Mouse (Mus musculus): ENCODE data around the gene Vps33a. TPM values are rescaled to one million over a fixed set of nuclear protein-coding genes. Genes with fewer than 3 reads are reported as not detected.
A peak's percentile ranks its signal among the peaks of the same experiment; 100 is the strongest.

Vps33a gene
- polyA plus RNA-seq, 1 experiment from 2014 or later, result 23.7 TPM

GRCm38 (mm10) chr5:123525281-123525680 lies 47.6 kb downstream of the Vps33a start, which contains the start of gene Gm49027:
Gene Gm49027, minus strand, starts transcription at chr5:123525488.
- WGBS, result 79% methylated on average over 7 of the region's 7 CpGs
- peak within 1 kb of the TSS; percentile 66 to 90 for H3K4me3 ChIP-seq (ENCODE audit: control insufficient read depth in 1 of 2, insufficient read depth in 1 of 2, low read depth in 1 of 2, low read length in 2 of 2)
- H3K4me1 ChIP-seq (ENCODE audit: control insufficient read depth in 2 of 2, insufficient read depth in 2 of 2, low read length in 2 of 2), result peaks cover 3 to 16% of the 10 kb centered on the region in 2 experiments; a peak in 3 of 4 replicates
- H3K9me3 ChIP-seq (ENCODE audit: control insufficient read depth, low read length), result no peaks in the 10 kb centered on the region
- no peak within 1 kb of the TSS for H3K9ac ChIP-seq (ENCODE audit: low read length)
- no peaks in the 10 kb centered on the region for H3K27me3 ChIP-seq (ENCODE audit: control insufficient read depth, insufficient read depth, low read length)
- H3K4me2 ChIP-seq (ENCODE audit: low read length), result peak within 1 kb of the TSS; percentile 71
- H3K27ac ChIP-seq (replicated peaks in 1 of 2; ENCODE audit: control insufficient read depth in 1 of 2, insufficient read depth in 1 of 2, low read depth in 2 of 2, low read length in 2 of 2), result no peak within 1 kb of the TSS
- no peak for ATAC-seq (ENCODE audit: insufficient number of reproducible peaks, insufficient read depth, low FRiP score, low read depth)
- H3K36me3 ChIP-seq (ENCODE audit: control insufficient read depth, insufficient read depth, low read length), result peaks cover 34% of the 10 kb centered on the region

- Histone ChIP-seq H3K9ac (ENCODE audit: low read length) (0 out of 2 replicates have a peak overlapping the region, but pooled peaks have one; percentile 86), H3K36me3 (ENCODE audit: control insufficient read depth, insufficient read depth, low read length) (peaks cover 34% of the 10 kb centered on the region), H3K27ac (replicated peaks in 1 of 2; ENCODE audit: control insufficient read depth in 1 of 2, insufficient read depth in 1 of 2, low read depth in 2 of 2, low read length in 2 of 2) (no peak overlapping the region), H3K4me1 (ENCODE audit: control insufficient read depth in 2 of 2, insufficient read depth in 2 of 2, low read length in 2 of 2) (peaks cover 3 to 16% of the 10 kb centered on the region in 2 experiments; a peak in 3 of 4 replicates), H3K4me3 (ENCODE audit: control insufficient read depth in 1 of 2, insufficient read depth in 1 of 2, low read depth in 1 of 2, low read length in 2 of 2) (peak overlapping the region; percentile 66 to 90), H3K4me2 (ENCODE audit: low read length) (peak overlapping the region; percentile 71), H3K9me3 (ENCODE audit: control insufficient read depth, low read length) (no peaks in the 10 kb centered on the region), H3K27me3 (ENCODE audit: control insufficient read depth, insufficient read depth, low read length) (no peaks in the 10 kb centered on the region)
- peak; percentile 87 for ATAC-seq (ENCODE audit: insufficient number of reproducible peaks, insufficient read depth, low FRiP score, low read depth)
- under 1% methylated on average over 21 of the region's 27 CpGs for WGBS
These were observed 48.5 kb downstream of the Vps33a start for GRCm38 (mm10) chr5:123524393-123524750.

- WGBS, result under 1% methylated on average over 82 of the region's 82 CpGs
These were observed 49.0 kb downstream of the Vps33a start, which contains the start of gene Diablo for GRCm38 (mm10) chr5:123523692-123524392. Gene Diablo, minus strand, starts transcription at chr5:123524176.

GRCm38 (mm10) chr5:123522166-123522565 lies 50.7 kb downstream of the Vps33a start:
- WGBS, result 64% methylated on average over 1 of the region's 1 CpGs

More at GRCm38 (mm10) chr5:123523692-123524392, 49.0 kb downstream of the Vps33a start, which contains the start of gene Diablo:
- Histone ChIP-seq H3K4me2 (ENCODE audit: low read length) (peak within 1 kb of the TSS; percentile 71), H3K9me3 (ENCODE audit: control insufficient read depth, low read length) (no peaks in the 10 kb centered on the region), H3K36me3 (ENCODE audit: control insufficient read depth, insufficient read depth, low read length) (peaks cover 35% of the 10 kb centered on the region), H3K9ac (ENCODE audit: low read length) (peak within 1 kb of the TSS; percentile 86), H3K4me1 (ENCODE audit: control insufficient read depth in 2 of 2, insufficient read depth in 2 of 2, low read length in 2 of 2) (peaks cover 3 to 16% of the 10 kb centered on the region in 2 experiments; a peak in 3 of 4 replicates), H3K27me3 (ENCODE audit: control insufficient read depth, insufficient read depth, low read length) (no peaks in the 10 kb centered on the region), H3K4me3 (ENCODE audit: control insufficient read depth in 1 of 2, insufficient read depth in 1 of 2, low read depth in 1 of 2, low read length in 2 of 2) (peak within 1 kb of the TSS; percentile 66 to 90), H3K27ac (replicated peaks in 1 of 2; ENCODE audit: control insufficient read depth in 1 of 2, insufficient read depth in 1 of 2, low read depth in 2 of 2, low read length in 2 of 2) (peak within 1 kb of the TSS in 1 of 2 experiments; percentile 56; a peak in 1 of 4 replicates)
- ATAC-seq (ENCODE audit: insufficient number of reproducible peaks, insufficient read depth, low FRiP score, low read depth), result peak; percentile 97

GRCm38 (mm10) chr5:123521621-123522020 lies 51.2 kb downstream of the Vps33a start:
- H3K27me3 ChIP-seq (ENCODE audit: control insufficient read depth, insufficient read depth, low read length), result no peaks in the 10 kb centered on the region
- peaks cover 3 to 16% of the 10 kb centered on the region in 2 experiments; a peak in 3 of 4 replicates for H3K4me1 ChIP-seq (ENCODE audit: control insufficient read depth in 2 of 2, insufficient read depth in 2 of 2, low read length in 2 of 2)
- H3K9ac ChIP-seq (ENCODE audit: low read length), result no peak overlapping the region
- H3K4me3 ChIP-seq (ENCODE audit: control insufficient read depth in 1 of 2, insufficient read depth in 1 of 2, low read depth in 1 of 2, low read length in 2 of 2), result no peak overlapping the region
- H3K4me2 ChIP-seq (ENCODE audit: low read length), result no peak overlapping the region
- WGBS, result 95% methylated on average over 1 of the region's 1 CpGs
- ATAC-seq (ENCODE audit: insufficient number of reproducible peaks, insufficient read depth, low FRiP score, low read depth), result no peak
- no peaks in the 10 kb centered on the region for H3K9me3 ChIP-seq (ENCODE audit: control insufficient read depth, low read length)
- H3K36me3 ChIP-seq (ENCODE audit: control insufficient read depth, insufficient read depth, low read length), result peaks cover 40% of the 10 kb centered on the region
- no peak overlapping the region for H3K27ac ChIP-seq (replicated peaks in 1 of 2; ENCODE audit: control insufficient read depth in 1 of 2, insufficient read depth in 1 of 2, low read depth in 2 of 2, low read length in 2 of 2)

More at GRCm38 (mm10) chr5:123522166-123522565, 50.7 kb downstream of the Vps33a start:
- H3K4me2 ChIP-seq (ENCODE audit: low read length), result no peak overlapping the region
- H3K9ac ChIP-seq (ENCODE audit: low read length), result no peak overlapping the region
- no peak overlapping the region for H3K27ac ChIP-seq (replicated peaks in 1 of 2; ENCODE audit: control insufficient read depth in 1 of 2, insufficient read depth in 1 of 2, low read depth in 2 of 2, low read length in 2 of 2)
- H3K36me3 ChIP-seq (ENCODE audit: control insufficient read depth, insufficient read depth, low read length), result peaks cover 37% of the 10 kb centered on the region
- no peaks in the 10 kb centered on the region for H3K9me3 ChIP-seq (ENCODE audit: control insufficient read depth, low read length)
- H3K4me3 ChIP-seq (ENCODE audit: control insufficient read depth in 1 of 2, insufficient read depth in 1 of 2, low read depth in 1 of 2, low read length in 2 of 2), result no peak overlapping the region
- H3K27me3 ChIP-seq (ENCODE audit: control insufficient read depth, insufficient read depth, low read length), result no peaks in the 10 kb centered on the region
- peaks cover 3 to 16% of the 10 kb centered on the region in 2 experiments; a peak in 3 of 4 replicates for H3K4me1 ChIP-seq (ENCODE audit: control insufficient read depth in 2 of 2, insufficient read depth in 2 of 2, low read length in 2 of 2)
- ATAC-seq (ENCODE audit: insufficient number of reproducible peaks, insufficient read depth, low FRiP score, low read depth), result no peak

- H3K36me3 ChIP-seq (ENCODE audit: control insufficient read depth, insufficient read depth, low read length), result peaks cover 46% of the 10 kb centered on the region
- no peak for ATAC-seq (ENCODE audit: insufficient number of reproducible peaks, insufficient read depth, low FRiP score, low read depth)
These were observed 52.2 kb downstream of the Vps33a start for GRCm38 (mm10) chr5:123520666-123521065.

GRCm38 (mm10) chr5:123514871-123515270 lies 58.0 kb downstream of the Vps33a start:
- no peak overlapping the region for H3K9ac ChIP-seq (ENCODE audit: low read length)
- no peak overlapping the region for H3K4me3 ChIP-seq (ENCODE audit: control insufficient read depth in 1 of 2, insufficient read depth in 1 of 2, low read depth in 1 of 2, low read length in 2 of 2)
- 89% methylated on average over 5 of the region's 5 CpGs for WGBS
- peaks cover 76% of the 10 kb centered on the region for H3K36me3 ChIP-seq (ENCODE audit: control insufficient read depth, insufficient read depth, low read length)
- no peaks in the 10 kb centered on the region for H3K4me1 ChIP-seq (ENCODE audit: control insufficient read depth in 2 of 2, insufficient read depth in 2 of 2, low read length in 2 of 2)
- no peaks in the 10 kb centered on the region for H3K9me3 ChIP-seq (ENCODE audit: control insufficient read depth, low read length)
- H3K27me3 ChIP-seq (ENCODE audit: control insufficient read depth, insufficient read depth, low read length), result no peaks in the 10 kb centered on the region
- ATAC-seq (ENCODE audit: insufficient number of reproducible peaks, insufficient read depth, low FRiP score, low read depth), result no peak
- H3K27ac ChIP-seq (replicated peaks in 1 of 2; ENCODE audit: control insufficient read depth in 1 of 2, insufficient read depth in 1 of 2, low read depth in 2 of 2, low read length in 2 of 2), result no peak overlapping the region
- no peak overlapping the region for H3K4me2 ChIP-seq (ENCODE audit: low read length)

More at GRCm38 (mm10) chr5:123520666-123521065, 52.2 kb downstream of the Vps33a start:
- H3K4me3 ChIP-seq (ENCODE audit: control insufficient read depth in 1 of 2, insufficient read depth in 1 of 2, low read depth in 1 of 2, low read length in 2 of 2), result no peak overlapping the region
- H3K9ac ChIP-seq (ENCODE audit: low read length), result no peak overlapping the region
- 89% methylated on average over 9 of the region's 9 CpGs for WGBS
- no peak overlapping the region for H3K4me2 ChIP-seq (ENCODE audit: low read length)
- no peak overlapping the region for H3K27ac ChIP-seq (replicated peaks in 1 of 2; ENCODE audit: control insufficient read depth in 1 of 2, insufficient read depth in 1 of 2, low read depth in 2 of 2, low read length in 2 of 2)
- H3K4me1 ChIP-seq (ENCODE audit: control insufficient read depth in 2 of 2, insufficient read depth in 2 of 2, low read length in 2 of 2), result peaks cover 3 to 16% of the 10 kb centered on the region in 2 experiments; a peak in 3 of 4 replicates
- H3K27me3 ChIP-seq (ENCODE audit: control insufficient read depth, insufficient read depth, low read length), result no peaks in the 10 kb centered on the region
- no peaks in the 10 kb centered on the region for H3K9me3 ChIP-seq (ENCODE audit: control insufficient read depth, low read length)

All from heart, embryonic 14.5 days (tissue).